Mouse (Mus musculus) CH12.LX (cell line): ENCODE results near the gene Angptl8. TPM values are rescaled to one million over a fixed set of nuclear protein-coding genes. Genes with fewer than 3 reads are reported as not detected.

Experiments used
- DNase-seq: peaks from one replicate; pipeline ENCODE4 v3.0.0-alpha.2; 2013; ENCODE audit errors: extremely low read depth
- H3K27ac ChIP-seq: 2 replicates; pipeline ENCODE4 v1.5.1; 2012; ENCODE audit warnings: low read depth, mild to moderate bottlenecking, control low read depth, moderate library complexity; ENCODE audit not compliant: insufficient read depth
- H3K27me3 ChIP-seq: replicated peaks from 2 replicates; pipeline ENCODE3; 2012; ENCODE audit warnings: inconsistent platforms
- H3K36me3 ChIP-seq, 2 experiments: replicated peaks in 1 of 2; 2 replicates each; pipeline versions ENCODE3 to v1.6.1; 2012; ENCODE audit warnings: inconsistent platforms in 1 of 2, low read length in 1 of 2, mild to moderate bottlenecking in 1 of 2, mixed read lengths in 1 of 2, moderate library complexity in 1 of 2; ENCODE audit not compliant: control insufficient read depth in 1 of 2, insufficient read depth in 1 of 2
- H3K4me1 ChIP-seq, 2 experiments: 2 replicates each; pipeline ENCODE4 v1.6.1; 2012; ENCODE audit warnings: inconsistent platforms in 1 of 2, moderate library complexity in 1 of 2; ENCODE audit not compliant: insufficient read depth in 2 of 2, control insufficient read depth in 1 of 2
- H3K4me2 ChIP-seq: 2 replicates; pipeline ENCODE4 v1.6.1; 2012; ENCODE audit warnings: low read depth, mild to moderate bottlenecking, control low read depth; ENCODE audit not compliant: poor library complexity, insufficient read depth, severe bottlenecking
- H3K4me3 ChIP-seq, 3 experiments: fragments of 150-350 bp in 1 of 3; sonication (generic) in 1 of 3; replicated peaks in 1 of 3; 2 replicates each; pipeline versions ENCODE3 to v1.5.1; 2011 to 2012; ENCODE audit warnings: low read depth in 2 of 3, low read length in 2 of 3, mild to moderate bottlenecking in 2 of 3, moderate library complexity in 2 of 3, control low read depth in 1 of 3, improper control_type of control experiment in 1 of 3, inconsistent platforms in 1 of 3, mixed read lengths in 1 of 3; ENCODE audit not compliant: poor library complexity in 1 of 3
- H3K79me2 ChIP-seq: replicated peaks from 2 replicates; pipeline ENCODE4 v1.6.1; 2012; ENCODE audit warnings: mild to moderate bottlenecking, moderate library complexity; ENCODE audit not compliant: control insufficient read depth, poor library complexity, insufficient read depth, severe bottlenecking; ENCODE audit errors: extremely low read depth
- H3K9ac ChIP-seq: 2 replicates; pipeline ENCODE4 v1.6.1; 2012; ENCODE audit warnings: low read depth, mild to moderate bottlenecking, control low read depth, moderate library complexity; ENCODE audit not compliant: insufficient read depth
- H3K9me3 ChIP-seq: replicated peaks from 2 replicates; pipeline ENCODE3; 2012; ENCODE audit warnings: low read length, inconsistent platforms, mixed read lengths
- BHLHE40 ChIP-seq: IDR thresholded peaks from 2 replicates; pipeline ENCODE4 v1.6.1; 2011; ENCODE audit warnings: mild to moderate bottlenecking, low read depth, low read length, improper control_type of control experiment
- E2F4 ChIP-seq: IDR thresholded peaks from 2 replicates; pipeline ENCODE4 v1.6.1; 2011; ENCODE audit warnings: low read depth, low read length, improper control_type of control experiment; ENCODE audit not compliant: insufficient replicate concordance
- GABPA ChIP-seq: IDR thresholded peaks from 2 replicates; pipeline ENCODE4 v1.6.1; 2012; ENCODE audit warnings: low read depth, low read length, improper control_type of control experiment, inconsistent platforms; ENCODE audit not compliant: insufficient replicate concordance
- HCFC1 ChIP-seq: IDR thresholded peaks from 2 replicates; pipeline ENCODE4 v1.6.1; 2012; ENCODE audit warnings: low read depth, mild to moderate bottlenecking, inconsistent platforms, low read length, improper control_type of control experiment
- JUND ChIP-seq: conservative IDR thresholded peaks from 2 replicates; pipeline ENCODE4 v1.6.1; 2011; ENCODE audit warnings: low read depth, low read length, improper control_type of control experiment
- MAX ChIP-seq: IDR thresholded peaks from 2 replicates; pipeline ENCODE4 v1.6.1; 2011; ENCODE audit warnings: low read length, improper control_type of control experiment
- MAZ ChIP-seq: IDR thresholded peaks from 2 replicates; pipeline ENCODE4 v1.6.1; 2012; ENCODE audit warnings: low read depth, mild to moderate bottlenecking, inconsistent platforms, low read length, improper control_type of control experiment, moderate library complexity
- MEF2A ChIP-seq: IDR thresholded peaks from 2 replicates; pipeline ENCODE4 v1.6.1; 2014; ENCODE audit warnings: low read depth, mild to moderate bottlenecking, inconsistent platforms, low read length, improper control_type of control experiment, borderline replicate concordance
- MYC ChIP-seq: IDR thresholded peaks from 2 replicates; pipeline ENCODE4 v1.6.1; 2011; ENCODE audit warnings: low read depth, mild to moderate bottlenecking, improper control_type of control experiment, low read length
- NELFE ChIP-seq: IDR thresholded peaks from 2 replicates; pipeline ENCODE4 v1.6.1; 2011; ENCODE audit warnings: low read depth, low read length, improper control_type of control experiment
- NRF1 ChIP-seq: IDR thresholded peaks from 2 replicates; pipeline ENCODE4 v1.6.1; 2014; ENCODE audit warnings: low read depth, mild to moderate bottlenecking, inconsistent platforms, low read length, improper control_type of control experiment, moderate library complexity
- POLR2A ChIP-seq: IDR thresholded peaks from 2 replicates; pipeline ENCODE4 v1.6.1; 2011; ENCODE audit warnings: low read depth, mild to moderate bottlenecking, improper control_type of control experiment, low read length
- POLR2AphosphoS2 ChIP-seq: IDR thresholded peaks from 2 replicates; pipeline ENCODE4 v1.6.1; 2011; ENCODE audit warnings: low read depth, low read length, improper control_type of control experiment
- RAD21 ChIP-seq: IDR thresholded peaks from 2 replicates; pipeline ENCODE4 v1.6.1; 2011; ENCODE audit warnings: low read depth, mild to moderate bottlenecking, low read length, improper control_type of control experiment, moderate library complexity
- RCOR1 ChIP-seq: conservative IDR thresholded peaks from 2 replicates; pipeline ENCODE4 v1.6.1; 2012; ENCODE audit warnings: low read depth, mild to moderate bottlenecking, inconsistent platforms, low read length, improper control_type of control experiment
- SIN3A ChIP-seq: IDR thresholded peaks from 2 replicates; pipeline ENCODE4 v1.6.1; 2012; ENCODE audit warnings: low read length, improper control_type of control experiment, inconsistent platforms
- TBP ChIP-seq: conservative IDR thresholded peaks from 2 replicates; pipeline ENCODE4 v1.6.1; 2011; ENCODE audit warnings: low read depth, low read length, improper control_type of control experiment
- USF1 ChIP-seq: IDR thresholded peaks from 2 replicates; pipeline ENCODE4 v1.6.1; 2014; ENCODE audit warnings: low read depth, mild to moderate bottlenecking, inconsistent platforms, low read length, improper control_type of control experiment
- ZC3H11A ChIP-seq: IDR thresholded peaks from 2 replicates; pipeline ENCODE4 v1.6.1; 2012; ENCODE audit warnings: low read depth, mild to moderate bottlenecking, inconsistent platforms, low read length, improper control_type of control experiment
- ZNF384 ChIP-seq: IDR thresholded peaks from 2 replicates; pipeline ENCODE4 v1.6.1; 2012; ENCODE audit warnings: low read depth, low read length, improper control_type of control experiment, inconsistent platforms
- dilution Hi-C: fragments of 300-500 bp; cut with MboI; formaldehyde crosslinking; loops from 2 replicates; pipeline ENCODE4 v1.14.3; 2020; ENCODE audit warnings: low sequenced_read_pairs; ENCODE audit not compliant: extremely low pct_unique_long_range_greater_than_20kb, extremely low pct_ligation_motif_present
- in situ Hi-C: fragments of 300-500 bp; cut with MboI; formaldehyde crosslinking; loops from 3 replicates; pipeline ENCODE4 v1.14.3; 2019; ENCODE audit warnings: low sequenced_read_pairs, low pct_ligation_motif_present, low pct_unique_long_range_greater_than_20kb, mixed read lengths
- polyA plus RNA-seq: library from polyadenylated mRNA; unstranded; fragments of >175 nt; gene quantifications from 2 replicates; pipeline ENCODE4 v1.2.1, GENCODE M21; 2012; ENCODE audit warnings: low read depth; ENCODE audit not compliant: insufficient read length
- total RNA-seq, 2 experiments: library from RNA; depleted of rRNA; stranded (reverse); fragments of 300-350 nt in 1 of 2; fragments of >200 nt in 1 of 2; gene quantifications; 2 replicates each; pipeline ENCODE4 v1.2.3; 2012 to 2014

Angptl8 gene
- total and polyA plus RNA-seq, 3 experiments: not detected

GRCm38 (mm10) chr9:21849691-21850677 lies 14.7 kb downstream of the Angptl8 start:
- Histone ChIP-seq H3K4me3 (no peak overlapping the region), H3K27me3 (peaks cover 12% of the 10 kb centered on the region), H3K79me2 (no peaks in the 10 kb centered on the region), H3K9ac (no peak overlapping the region), H3K9me3 (no peaks in the 10 kb centered on the region), H3K4me2 (no peak overlapping the region), H3K36me3 (peaks cover 0 to 15% of the 10 kb centered on the region in 2 experiments), H3K4me1 (peaks cover 11 to 33% of the 10 kb centered on the region in 2 experiments), H3K27ac (no peak overlapping the region)
- in situ Hi-C loops: no loop called here
- no peak for DNase-seq
- TF ChIP-seq HCFC1: no peak
- no peak for TF ChIP-seq POLR2AphosphoS2
- no peak for TF ChIP-seq JUND
- TF ChIP-seq E2F4: no peak
- TF ChIP-seq GABPA: no peak
- no peak for TF ChIP-seq RCOR1
- TF ChIP-seq USF1: no peak
- no peak for TF ChIP-seq NELFE
- no peak for TF ChIP-seq RAD21
- no peak for TF ChIP-seq NRF1
- no peak for TF ChIP-seq MAZ
- no peak for TF ChIP-seq POLR2A
- TF ChIP-seq MEF2A: no peak
- TF ChIP-seq ZNF384: no peak
- no peak for TF ChIP-seq ZC3H11A
- no peak for TF ChIP-seq MAX
- no peak for TF ChIP-seq SIN3A
- TF ChIP-seq BHLHE40: no peak
- no peak for TF ChIP-seq TBP
- dilution Hi-C loops: no loop called here

GRCm38 (mm10) chr9:21851084-21851483 lies 15.8 kb downstream of the Angptl8 start:
- H3K27ac ChIP-seq: no peak overlapping the region
- H3K9ac ChIP-seq: no peak overlapping the region
- in situ Hi-C loops: no loop called here
- no peak for DNase-seq
- H3K9me3 ChIP-seq: no peaks in the 10 kb centered on the region
- peaks cover 0 to 4% of the 10 kb centered on the region in 2 experiments for H3K36me3 ChIP-seq
- H3K4me1 ChIP-seq: peaks cover 11 to 33% of the 10 kb centered on the region in 2 experiments
- H3K27me3 ChIP-seq: peaks cover 19% of the 10 kb centered on the region
- H3K4me2 ChIP-seq: no peak overlapping the region
- dilution Hi-C loops: no loop called here
- no peaks in the 10 kb centered on the region for H3K79me2 ChIP-seq
- no peak for TF ChIP-seq BHLHE40
- no peak for TF ChIP-seq MYC
- no peak for TF ChIP-seq ZNF384
- TF ChIP-seq GABPA: no peak
- no peak for TF ChIP-seq MAX
- no peak for TF ChIP-seq RCOR1
- TF ChIP-seq HCFC1: no peak
- TF ChIP-seq TBP: no peak
- no peak overlapping the region for H3K4me3 ChIP-seq
